Comparison of ENCODE assay signal across 10 mouse cellular contexts in genomic region chr8:3656725-3657381, GRCm38 (mm10). TPM values are rescaled to one million over a fixed set of nuclear protein-coding genes. Genes with fewer than 3 reads are reported as not detected.
DNase-seq lines count a peak whose midpoint lies in the region; ATAC-seq lines count a peak whose summit lies in the region.
"Had no signal": no experiment of that assay in that cellular context is flagged by ENCODE, and none has a peak within 500 bp of the region (broad histone marks: within the 10 kb centered on the region; RNA-seq: fewer than 3 reads in every experiment).

No protein-coding gene starts in this region.

- H3K27me3 ChIP-seq in megakaryocyte, embryonic 14.5 days (replicated peaks), result peaks cover 27% of the 10 kb centered on the region
- no peaks in the 10 kb centered on the region for H3K27me3 ChIP-seq in forebrain, embryonic 16.5 days (replicated peaks; ENCODE audit: control insufficient read depth, insufficient read depth, low read length)
- H3K27me3 ChIP-seq: embryonic facial prominence, embryonic 15.5 days had no signal

- 18% methylated on average over 7 of the region's 7 CpGs for WGBS in forebrain, embryonic 16.5 days

- no peaks in the 10 kb centered on the region for H3K9me3 ChIP-seq in megakaryocyte, embryonic 14.5 days
- H3K9me3 ChIP-seq in forebrain, embryonic 16.5 days (ENCODE audit: control insufficient read depth, low read length), result no peaks in the 10 kb centered on the region
- H3K9me3 ChIP-seq: embryonic facial prominence, embryonic 15.5 days had no signal

- H3K4me2 ChIP-seq in forebrain, embryonic 16.5 days (ENCODE audit: low read length), result peak overlapping the region; percentile 25; the same call in 1 of the 2 replicates
- H3K4me2 ChIP-seq: embryonic facial prominence, embryonic 15.5 days had no signal

- H3K9ac ChIP-seq in forebrain, embryonic 16.5 days (replicated peaks; ENCODE audit: low read depth, low read length), result no peak overlapping the region
- H3K9ac ChIP-seq: embryonic facial prominence, embryonic 15.5 days had no signal

- peak overlapping the region; percentile 8 for H3K4me3 ChIP-seq in megakaryocyte, embryonic 14.5 days (replicated peaks)
- H3K4me3 ChIP-seq in forebrain, embryonic 16.5 days (replicated peaks; ENCODE audit: low read length), result no peak overlapping the region; the same call in 1 of the 2 replicates
- H3K4me3 ChIP-seq: embryonic facial prominence, embryonic 15.5 days had no signal

- ATAC-seq in megakaryocyte, adult 5-6 weeks (ENCODE audit: poor library complexity, severe bottlenecking), result no peak
- peak; percentile 43; the same call in 1 of the 2 replicates for ATAC-seq in forebrain, embryonic 16.5 days

- no peaks in the 10 kb centered on the region for H3K36me3 ChIP-seq in megakaryocyte, embryonic 14.5 days (replicated peaks; ENCODE audit: low read length)
- no peaks in the 10 kb centered on the region for H3K36me3 ChIP-seq in forebrain, embryonic 16.5 days (ENCODE audit: control insufficient read depth, insufficient read depth)
- H3K36me3 ChIP-seq: embryonic facial prominence, embryonic 15.5 days had no signal

- DNase-seq in mesoderm, embryonic 11.5 days (ENCODE audit: low read depth, low spot score), result peak; percentile 17
- DNase-seq in testis, postnatal 10 days (ENCODE audit: low spot score), result peak; percentile 58
- no peak for DNase-seq in heart, postnatal 4 days
- no peak for DNase-seq in heart, adult 18-20 months
- no peak for DNase-seq in heart, postnatal 14 days
- DNase-seq: thymus, postnatal 4 days had no signal

- H3K4me1 ChIP-seq in megakaryocyte, embryonic 14.5 days, result peaks cover 58% of the 10 kb centered on the region
- H3K4me1 ChIP-seq in forebrain, embryonic 16.5 days (replicated peaks; ENCODE audit: control insufficient read depth, insufficient read depth, low read length), result peaks cover 4% of the 10 kb centered on the region; the same call in 1 of the 2 replicates
- H3K4me1 ChIP-seq: embryonic facial prominence, embryonic 15.5 days had no signal

- no peak overlapping the region for H3K27ac ChIP-seq in forebrain, embryonic 16.5 days (ENCODE audit: low read length)
- H3K27ac ChIP-seq: embryonic facial prominence, embryonic 15.5 days had no signal

- intact Hi-C loops in heart, postnatal 14 days (cut with DNase I), result no loop called here

RNA-seq across cellular contexts. Expression of gene Retn, which starts 1.3 kb away (rescaled TPM):
- 0.39 TPM in 1 of 2 replicates, not detected in the other for polyA plus RNA-seq in megakaryocyte, embryonic 14.5 days (2012; ENCODE audit: insufficient read depth, low replicate concordance)
- 0.22 TPM in 1 of 2 replicates, not detected in the other for total RNA-seq in megakaryocyte, adult 5-6 weeks (2015)
- 0.45 and 0.59 TPM in 2 replicates for total RNA-seq in megakaryocyte, adult 5-6 weeks (2017)
- polyA plus RNA-seq in forebrain, embryonic 16.5 days (2015; fragmentation: Nextera tagmentation; extraction: Ambion mirVana), result 0.45 and 0.71 TPM in 2 replicates
- not detected for total RNA-seq in heart, postnatal 4 days (2021)
- total RNA-seq in heart, adult 18-20 months (2021), result 10 to 100 TPM in 1 of 2 experiments, 1 to 10 TPM in 1; 5.1 to 17.7 TPM
- 1 to 10 TPM; 1.7 to 5.2 TPM for total RNA-seq in heart, postnatal 14 days (2021)
- polyA plus RNA-seq: embryonic facial prominence, embryonic 15.5 days had no signal

RNA-seq across cellular contexts. Expression of gene Mcemp1, which starts 8.7 kb away (rescaled TPM):
- 0.10 TPM in 1 of 2 replicates, not detected in the other for polyA plus RNA-seq in megakaryocyte, embryonic 14.5 days (2012; ENCODE audit: insufficient read depth, low replicate concordance)
- 240 and 256 TPM in 2 replicates for total RNA-seq in megakaryocyte, adult 5-6 weeks (2015)
- total RNA-seq in megakaryocyte, adult 5-6 weeks (2017), result 223 and 233 TPM in 2 replicates
- not detected in 2 replicates for polyA plus RNA-seq in forebrain, embryonic 16.5 days (2015; fragmentation: Nextera tagmentation; extraction: Ambion mirVana)
- total RNA-seq in heart, postnatal 4 days (2021), result under 1 TPM in 1 of 2 experiments, not detected in 1; 0.23 TPM
- total RNA-seq in heart, adult 18-20 months (2021), result under 1 TPM; 0.30 to 0.49 TPM
- under 1 TPM in 1 of 2 experiments, not detected in 1; 0.29 TPM for total RNA-seq in heart, postnatal 14 days (2021)

RNA-seq across cellular contexts. Expression of gene Fcor, which starts 15.3 kb away (rescaled TPM):
- polyA plus RNA-seq in megakaryocyte, embryonic 14.5 days (2012; ENCODE audit: insufficient read depth, low replicate concordance), result 2.8 TPM in 1 of 2 replicates, not detected in the other
- 14.4 and 15.0 TPM in 2 replicates for total RNA-seq in megakaryocyte, adult 5-6 weeks (2015)
- 6.3 and 22.9 TPM in 2 replicates for total RNA-seq in megakaryocyte, adult 5-6 weeks (2017)
- polyA plus RNA-seq in forebrain, embryonic 16.5 days (2015; fragmentation: Nextera tagmentation; extraction: Ambion mirVana), result 10.0 and 14.2 TPM in 2 replicates
- total RNA-seq in heart, postnatal 4 days (2021), result under 1 TPM; 0.81 to 0.86 TPM
- 1 to 10 TPM in 1 of 2 experiments, under 1 TPM in 1; 0.82 to 7.1 TPM for total RNA-seq in heart, adult 18-20 months (2021)
- 1 to 10 TPM in 1 of 2 experiments, under 1 TPM in 1; 0.90 to 1.5 TPM for total RNA-seq in heart, postnatal 14 days (2021)

RNA-seq across cellular contexts. Expression of gene Trappc5, which starts 19.2 kb away (rescaled TPM):
- polyA plus RNA-seq in megakaryocyte, embryonic 14.5 days (2012; ENCODE audit: insufficient read depth, low replicate concordance), result 10.6 and 25.8 TPM in 2 replicates
- total RNA-seq in megakaryocyte, adult 5-6 weeks (2015), result 19.8 and 24.6 TPM in 2 replicates
- total RNA-seq in megakaryocyte, adult 5-6 weeks (2017), result 38.7 and 40.6 TPM in 2 replicates
- polyA plus RNA-seq in forebrain, embryonic 16.5 days (2015; fragmentation: Nextera tagmentation; extraction: Ambion mirVana), result 64.8 and 69.6 TPM in 2 replicates
- 10 to 100 TPM; 16.8 to 19.8 TPM for total RNA-seq in heart, postnatal 4 days (2021)
- 10 to 100 TPM; 20.0 to 21.2 TPM for total RNA-seq in heart, adult 18-20 months (2021)
- 10 to 100 TPM; 16.6 to 18.0 TPM for total RNA-seq in heart, postnatal 14 days (2021)

RNA-seq across cellular contexts. Expression of gene Stxbp2, which starts 26.1 kb away (rescaled TPM):
- 533 and 675 TPM in 2 replicates for polyA plus RNA-seq in megakaryocyte, embryonic 14.5 days (2012; ENCODE audit: insufficient read depth, low replicate concordance)
- 160 and 188 TPM in 2 replicates for total RNA-seq in megakaryocyte, adult 5-6 weeks (2015)
- total RNA-seq in megakaryocyte, adult 5-6 weeks (2017), result 148 and 205 TPM in 2 replicates
- polyA plus RNA-seq in forebrain, embryonic 16.5 days (2015; fragmentation: Nextera tagmentation; extraction: Ambion mirVana), result 49.6 and 85.0 TPM in 2 replicates
- 10 to 100 TPM; 15.4 to 17.3 TPM for total RNA-seq in heart, postnatal 4 days (2021)
- total RNA-seq in heart, adult 18-20 months (2021), result 1 to 10 TPM; 4.3 to 9.3 TPM
- total RNA-seq in heart, postnatal 14 days (2021), result 10 to 100 TPM in 1 of 2 experiments, 1 to 10 TPM in 1; 7.7 to 10.1 TPM

Comparison
In these comparisons a context has a peak if more than half of its experiments do, and no peak if none do; other contexts are left out.
1. DNase-seq: peak in mesoderm, embryonic 11.5 days (single experiment) and testis, postnatal 10 days (single experiment); none in heart, postnatal 4 days (single experiment), heart, adult 18-20 months (0 of 2) and heart, postnatal 14 days (0 of 2).
2. RNA of gene Mcemp1, which starts 8.7 kb away (total RNA-seq): 223 to 256 TPM in megakaryocyte, adult 5-6 weeks; 0.30 to 0.49 TPM in heart, adult 18-20 months, 0.29 TPM in heart, postnatal 14 days and 0.23 TPM in heart, postnatal 4 days; every median in the first group is over 100 times any median in the second.